Mouse (Mus musculus): ENCODE results near the gene Ttc26.

Ttc26 gene

GRCm38 (mm10) chr6:38381129-38381771 lies at the start of gene Ttc26:
Ttc26 (plus strand) TSS chr6:38381469.
- WGBS: under 1% methylated on average over 26 of the region's 26 CpGs

DNA sequence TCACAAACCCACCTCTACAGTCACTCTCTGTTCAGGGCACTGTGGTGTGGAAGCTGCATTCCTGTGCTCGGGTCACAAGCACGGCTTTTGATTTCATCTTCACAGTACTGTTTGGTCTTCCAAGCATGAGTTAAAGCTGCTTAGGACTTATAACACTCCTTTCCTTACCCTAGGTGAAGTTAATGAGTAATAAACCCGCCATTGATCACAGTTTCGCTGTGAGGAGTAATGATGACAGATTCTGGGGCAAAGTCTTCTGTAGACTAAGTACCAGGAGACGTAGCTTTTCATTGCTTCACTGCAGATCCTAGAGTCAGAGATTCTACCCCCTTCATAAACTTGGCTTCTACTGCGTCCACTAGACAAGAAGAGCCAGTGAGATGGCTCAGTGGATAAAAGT lies 46.0 kb upstream of the Ttc26 start:
- 94% methylated on average over 6 of the region's 6 CpGs for WGBS

GRCm38 (mm10) chr6:38337166-38337705 lies 44.0 kb upstream of the Ttc26 start:
- WGBS: 89% methylated on average over 4 of the region's 4 CpGs

GRCm38 (mm10) chr6:38337951-38338350 lies 43.3 kb upstream of the Ttc26 start:
- 82% methylated on average over 6 of the region's 6 CpGs for WGBS

DNA sequence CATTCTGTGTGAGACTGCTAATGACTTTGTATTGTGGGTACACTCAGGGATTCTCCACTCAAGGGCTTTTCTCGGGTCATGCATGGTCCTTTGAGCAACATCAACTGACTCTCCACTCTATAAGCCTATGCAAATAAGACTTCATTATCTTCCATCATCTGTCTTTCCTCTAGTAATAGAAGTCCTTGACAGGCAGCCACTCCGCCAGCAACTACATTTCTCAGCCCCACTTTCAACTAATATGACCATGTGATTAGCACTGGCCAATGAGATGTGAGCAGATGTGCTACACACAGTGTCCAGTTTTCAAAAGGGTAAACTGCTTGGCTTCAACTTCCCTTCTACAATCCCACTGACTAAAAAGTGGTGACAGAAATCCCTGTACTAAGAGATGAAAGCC lies 42.2 kb upstream of the Ttc26 start:
- WGBS: 83% methylated on average over 2 of the region's 2 CpGs

GRCm38 (mm10) chr6:38341751-38342665 lies 39.3 kb upstream of the Ttc26 start:
- 78% methylated on average over 11 of the region's 11 CpGs for WGBS

GRCm38 (mm10) chr6:38342666-38342992 lies 38.6 kb upstream of the Ttc26 start:
- 85% methylated on average over 8 of the region's 8 CpGs for WGBS

- 66% methylated on average over 3 of the region's 3 CpGs for WGBS
Observed at GRCm38 (mm10) chr6:38343581-38343980, 37.7 kb upstream of the Ttc26 start.

DNA sequence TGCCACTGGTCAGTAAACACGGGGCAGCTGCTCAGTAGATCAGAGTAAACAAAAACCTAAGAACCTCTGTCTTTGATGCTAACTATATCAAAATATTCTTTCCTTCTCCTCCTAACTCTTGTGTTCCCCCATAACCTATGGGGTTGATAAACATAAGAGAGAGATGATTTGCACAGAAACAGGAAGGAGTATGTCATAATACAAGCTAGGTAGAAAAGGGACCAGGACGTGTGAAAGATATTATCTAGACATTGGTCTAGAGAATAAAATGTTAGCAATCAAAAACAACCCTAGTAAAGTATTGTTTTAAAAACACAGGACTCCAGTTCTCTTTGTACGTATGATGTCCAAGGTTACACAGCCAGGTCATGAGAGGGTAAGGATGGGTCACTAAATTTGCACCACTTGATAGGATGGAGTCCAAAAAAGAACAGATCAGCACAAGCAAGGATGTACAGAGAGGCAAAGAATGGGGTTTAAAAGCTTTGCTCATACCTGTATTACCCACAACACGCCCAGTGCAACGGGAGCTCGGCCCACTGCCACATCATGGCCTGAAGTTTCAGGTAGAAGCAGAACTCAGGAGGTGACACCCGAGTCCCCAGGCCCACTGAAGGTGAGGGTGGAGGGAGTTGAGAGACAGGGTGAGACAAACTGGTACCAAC lies 37.1 kb upstream of the Ttc26 start:
- 88% methylated on average over 7 of the region's 7 CpGs for WGBS

DNA sequence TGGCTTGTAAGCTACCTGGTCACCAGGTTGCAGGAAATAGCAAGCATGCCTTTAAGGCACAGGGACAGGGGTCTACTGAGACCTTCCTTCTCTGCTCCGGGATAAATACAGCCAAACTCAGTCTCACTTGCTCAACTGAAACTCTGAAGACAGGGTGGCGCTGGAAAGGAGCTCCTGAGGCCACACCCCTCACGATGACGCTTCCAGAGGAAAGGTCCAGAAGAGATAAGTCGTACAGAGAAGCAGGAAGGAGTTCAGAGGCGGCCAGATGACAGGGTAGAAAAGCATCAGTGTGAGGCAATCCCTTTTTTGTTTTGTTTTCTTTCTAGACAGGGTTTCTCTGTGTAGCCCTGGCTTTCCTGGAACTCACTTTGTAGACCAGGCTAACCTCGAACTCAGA lies 35.5 kb upstream of the Ttc26 start:
- 62% methylated on average over 7 of the region's 7 CpGs for WGBS

GRCm38 (mm10) chr6:38347875-38348274 lies 33.4 kb upstream of the Ttc26 start:
- WGBS: 85% methylated on average over 5 of the region's 5 CpGs

GRCm38 (mm10) chr6:38348811-38349453 lies 32.3 kb upstream of the Ttc26 start:
- 89% methylated on average over 6 of the region's 6 CpGs for WGBS

DNA sequence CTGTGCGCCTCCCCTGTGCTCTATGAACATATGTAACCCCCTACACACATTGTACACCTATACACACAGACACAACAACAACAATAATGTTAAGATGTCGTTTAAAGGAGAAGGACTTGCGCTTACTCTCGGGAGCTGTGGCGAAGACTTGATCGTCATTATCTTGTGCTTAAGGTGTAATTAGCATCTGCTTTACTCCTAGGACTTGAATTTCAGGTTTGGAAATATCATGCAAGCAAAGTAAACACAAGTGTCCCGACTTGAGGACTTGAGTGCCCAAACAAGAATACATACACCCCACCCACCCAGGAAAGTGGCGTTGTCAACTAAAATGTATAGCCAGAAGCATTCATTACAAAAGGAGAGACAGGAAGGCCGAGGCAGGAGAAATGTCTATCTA lies 31.5 kb upstream of the Ttc26 start:
- WGBS: 87% methylated on average over 9 of the region's 9 CpGs

DNA sequence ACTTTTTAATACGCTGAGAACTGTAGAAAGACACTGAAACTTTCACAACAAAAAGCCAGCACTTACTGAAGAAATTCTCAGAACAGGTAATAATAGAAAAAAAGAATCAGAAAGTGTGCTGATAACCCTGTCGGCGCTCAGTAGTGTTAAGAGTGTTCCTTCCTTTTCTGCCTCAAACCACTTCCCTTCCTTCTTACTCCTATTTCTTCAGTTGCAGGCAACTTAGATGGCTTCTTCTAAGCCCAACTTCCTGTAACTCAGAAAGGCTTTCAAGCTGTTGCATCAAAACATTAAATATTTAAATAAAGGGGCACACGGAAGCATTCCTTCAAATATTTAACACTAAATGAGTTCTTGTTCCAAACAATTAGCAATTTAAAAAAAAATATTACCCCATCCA lies 29.3 kb upstream of the Ttc26 start:
- WGBS: 78% methylated on average over 4 of the region's 4 CpGs

DNA sequence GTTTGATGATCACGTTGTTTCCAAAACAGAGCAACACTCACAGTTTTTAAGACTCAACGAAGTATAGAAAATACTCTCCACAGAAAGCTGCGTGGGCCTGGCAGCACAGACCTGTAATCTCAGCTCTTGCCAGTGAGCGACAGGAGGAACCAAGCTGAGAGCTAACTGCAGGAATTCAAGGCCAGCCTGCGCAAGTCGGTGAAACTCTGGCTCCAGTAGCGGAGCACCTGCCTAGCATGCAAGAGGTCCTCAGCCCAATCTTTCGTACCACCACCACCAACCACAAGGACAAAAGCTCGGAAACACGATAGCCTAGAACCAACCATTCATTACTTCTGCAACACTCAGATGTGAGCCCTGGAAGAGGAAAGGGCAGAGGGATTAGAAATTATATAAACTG lies 28.8 kb upstream of the Ttc26 start:
- 53% methylated on average over 10 of the region's 10 CpGs for WGBS

DNA sequence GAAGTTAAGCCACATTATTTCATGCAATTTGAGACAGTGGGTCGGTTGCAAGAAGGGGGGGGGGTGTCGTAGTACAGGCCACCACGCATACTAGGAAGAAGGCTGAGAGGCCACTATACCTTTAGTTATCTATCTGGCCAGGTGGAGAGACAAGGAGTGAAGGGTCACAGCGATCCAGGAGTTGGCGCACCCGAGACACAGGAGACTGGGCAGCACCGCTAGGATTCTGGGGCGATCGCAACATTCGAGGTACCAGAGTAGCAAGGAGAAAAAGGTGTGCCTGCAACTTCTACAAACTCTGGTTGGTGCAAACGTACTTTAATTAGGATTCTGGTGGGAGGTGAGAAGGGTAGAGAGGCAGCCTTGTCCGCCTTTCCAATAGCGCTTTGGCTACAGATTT lies 28.1 kb upstream of the Ttc26 start:
- 18% methylated on average over 13 of the region's 13 CpGs for WGBS

DNA sequence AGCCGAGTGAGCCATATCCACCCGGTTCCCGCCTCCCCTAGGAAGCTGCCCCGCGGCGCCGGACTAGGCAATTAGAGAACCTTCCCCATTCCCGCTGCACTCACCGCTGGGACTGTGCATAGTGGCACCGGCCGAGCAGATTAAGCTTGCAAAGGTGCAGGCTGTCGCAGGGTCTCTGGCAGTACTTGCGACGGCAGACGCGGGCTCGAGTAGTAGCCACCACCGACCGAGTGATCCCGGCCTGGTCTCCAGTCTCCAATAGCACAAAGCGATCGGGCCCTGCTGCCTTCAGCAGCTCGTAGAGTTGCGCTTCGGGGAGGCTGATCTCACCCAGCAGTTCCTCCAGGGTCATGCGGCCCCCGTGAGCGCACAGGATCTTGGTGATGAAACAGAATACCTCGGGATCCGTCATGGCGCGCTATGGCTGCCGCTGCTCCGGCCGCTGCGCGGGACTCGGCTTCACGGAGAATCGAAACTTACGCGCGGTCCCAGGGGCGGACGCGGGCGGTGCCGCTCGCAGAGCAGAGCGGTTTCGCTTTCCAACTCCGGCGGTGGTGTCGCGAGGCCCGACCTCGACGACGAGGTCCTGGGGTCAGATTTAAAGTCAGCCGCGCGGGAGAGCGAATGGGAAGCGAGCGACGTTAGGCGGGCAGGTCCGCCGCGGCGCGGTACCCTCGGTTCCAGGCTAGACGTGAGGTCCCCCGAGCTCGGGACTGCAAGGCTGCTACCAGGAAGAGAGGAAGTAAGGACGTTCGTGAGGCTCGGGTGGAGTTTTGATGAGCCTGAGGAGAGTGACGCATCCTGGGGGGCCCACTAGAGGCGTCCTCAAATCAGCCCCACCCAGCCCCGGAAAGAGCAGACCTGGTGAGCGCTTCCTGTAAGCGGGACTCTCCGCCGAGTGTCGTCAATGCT lies 27.2 kb upstream of the Ttc26 start, which contains the start of gene Zc3hav1:
Gene Zc3hav1, minus strand, starts transcription at position 793 of the 912 bp plus-strand sequence.
- 1% methylated on average over 87 of the region's 87 CpGs for WGBS

- 8% methylated on average over 20 of the region's 20 CpGs for WGBS
Observed at GRCm38 (mm10) chr6:38354723-38355353, 26.4 kb upstream of the Ttc26 start.

- 17% methylated on average over 8 of the region's 8 CpGs for WGBS
Observed at GRCm38 (mm10) chr6:38355354-38355823, 25.9 kb upstream of the Ttc26 start.

DNA sequence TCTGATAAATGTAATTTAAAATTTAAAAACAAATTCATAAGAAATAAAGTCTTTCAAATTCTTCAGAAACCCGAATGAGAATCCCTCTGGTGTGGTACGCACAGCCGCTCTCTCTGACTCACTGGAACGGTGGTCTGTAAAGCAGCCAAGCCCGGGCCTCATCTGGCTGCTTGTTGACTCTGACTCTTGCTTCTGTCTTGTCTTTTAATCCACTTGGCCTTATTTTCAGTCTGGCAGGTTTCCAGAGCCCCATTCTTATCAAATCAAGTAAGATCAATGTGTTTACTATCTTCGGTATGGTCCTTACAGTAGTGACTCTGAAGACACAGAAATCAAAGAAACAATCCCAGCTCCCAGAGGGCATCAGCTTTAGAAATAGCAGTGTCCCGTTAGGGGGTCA lies 25.4 kb upstream of the Ttc26 start:
- WGBS: 52% methylated on average over 7 of the region's 7 CpGs
